Mouse (Mus musculus) myocyte (in vitro differentiated cells): ENCODE measurements around the gene Mlana.

Experiments used
- MAX ChIP-seq: IDR thresholded peaks from one replicate; pipeline ENCODE4 v1.6.1; 2011; ENCODE audit warnings: low read depth, mild to moderate bottlenecking, control low read depth
- MYOD1 ChIP-seq, 3 experiments: IDR thresholded peaks; one replicate each; pipeline ENCODE4 v1.6.1; 2011; ENCODE audit warnings: control low read depth in 2 of 3, low read depth in 2 of 3, mild to moderate bottlenecking in 2 of 3, moderate library complexity in 1 of 3; ENCODE audit not compliant: insufficient read length in 2 of 3, control insufficient read depth in 1 of 3
- POLR2A ChIP-seq: IDR thresholded peaks from one replicate; pipeline ENCODE4 v1.6.1; 2011; ENCODE audit warnings: low read depth, mild to moderate bottlenecking, control low read depth, moderate library complexity; ENCODE audit not compliant: insufficient read length
- POLR2AphosphoS2 ChIP-seq: IDR thresholded peaks from one replicate; pipeline ENCODE4 v1.6.1; 2011; ENCODE audit warnings: low read depth, control low read depth; ENCODE audit not compliant: insufficient read length
- SRF ChIP-seq: IDR thresholded peaks from one replicate; pipeline ENCODE4 v1.6.1; 2011; ENCODE audit warnings: low read depth; ENCODE audit not compliant: control insufficient read depth, insufficient read length
- TCF12 ChIP-seq: IDR thresholded peaks from one replicate; pipeline ENCODE4 v1.6.1; 2011; ENCODE audit warnings: mild to moderate bottlenecking, control low read depth; ENCODE audit not compliant: poor library complexity, insufficient read depth, severe bottlenecking
- TCF3 ChIP-seq: IDR thresholded peaks from one replicate; pipeline ENCODE4 v1.6.1; 2011; ENCODE audit warnings: low read depth, control low read depth; ENCODE audit not compliant: insufficient read length

- TF ChIP-seq MAX (no peak), POLR2A (no peak), SRF (no peak), MYOD1 (IDR thresholded peaks at IDR 0.05; ENCODE audit: control insufficient read depth in 1 of 3, insufficient read length in 2 of 3, low read depth in 2 of 3) (no peak), POLR2AphosphoS2 (no peak), TCF12 (no peak), TCF3 (no peak)
Observed at GRCm38 (mm10) chr19:29683844-29684540, 13.6 kb upstream of the Mlana start.
